Mouse (Mus musculus): ENCODE data around the gene Gm49322.
"Not testable (repeated sequence)": the region's sequence is repeated elsewhere in the genome, so short reads cannot be mapped to it uniquely, and the experiment has no call there.

The Gm49322 gene

DNA sequence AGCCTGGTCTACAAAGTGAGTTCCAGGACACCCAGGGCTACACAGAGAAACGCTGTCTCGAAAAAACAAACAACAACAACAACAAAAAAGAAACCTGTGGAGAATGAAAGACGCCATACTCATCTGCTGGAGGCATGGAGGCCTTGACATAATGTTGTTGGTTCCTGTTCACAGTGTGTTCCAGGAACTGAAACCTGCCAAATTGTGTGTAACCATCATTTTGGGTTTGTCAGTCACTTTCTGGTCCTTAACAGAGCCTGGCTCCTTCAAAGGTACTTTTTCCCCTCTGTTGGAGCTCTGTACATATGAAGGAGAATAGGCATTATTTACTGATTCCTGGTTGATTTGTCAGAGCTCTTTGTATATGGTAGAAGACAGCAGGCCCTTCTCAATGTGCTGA, 6.1 kb downstream of the Gm49322 start:
- DNase-seq (ENCODE audit: low read depth): no peak

- DNase-seq (ENCODE audit: low read depth): no peak
Measured at GRCm38 (mm10) chr10:80613821-80614220, 8.0 kb downstream of the Gm49322 start.

GRCm38 (mm10) chr10:80614351-80614750, 8.5 kb downstream of the Gm49322 start:
- DNase-seq (ENCODE audit: low read depth): no peak

- DNase-seq (ENCODE audit: low read depth): no peak
Measured at GRCm38 (mm10) chr10:80618181-80618580, 12.4 kb downstream of the Gm49322 start.

- DNase-seq (ENCODE audit: low read depth): no peak
Measured at GRCm38 (mm10) chr10:80619465-80620244, 13.8 kb downstream of the Gm49322 start.

DNA sequence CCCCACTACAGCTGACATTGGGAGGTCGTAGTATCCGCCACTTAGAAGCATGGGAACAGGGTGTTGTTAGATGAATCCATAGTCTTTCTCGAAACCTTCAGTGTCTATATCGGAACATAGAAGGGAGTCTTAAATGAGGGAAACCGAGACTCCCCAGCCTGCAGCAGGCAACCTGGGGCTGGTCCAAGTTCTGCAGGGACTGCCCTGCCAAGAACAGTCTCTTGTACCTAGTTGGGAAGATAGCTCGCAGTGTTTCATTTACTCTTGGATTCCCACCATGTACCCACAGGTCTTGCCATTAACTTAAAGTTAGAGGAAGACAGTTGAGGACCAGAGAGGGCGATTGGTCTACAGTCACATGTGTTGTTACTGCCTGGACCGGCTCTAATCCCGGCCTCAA, 14.5 kb downstream of the Gm49322 start:
- DNase-seq (ENCODE audit: low read depth): no peak

- no peak for DNase-seq (ENCODE audit: low read depth)
Measured at GRCm38 (mm10) chr10:80620796-80621689, 15.2 kb downstream of the Gm49322 start.

GRCm38 (mm10) chr10:80621690-80621939, 15.8 kb downstream of the Gm49322 start:
- DNase-seq (ENCODE audit: low read depth): no peak

- DNase-seq (ENCODE audit: low read depth): peak; percentile 100
Measured at GRCm38 (mm10) chr10:80621940-80622660, 16.3 kb downstream of the Gm49322 start.

GRCm38 (mm10) chr10:80622661-80623456, 17.0 kb downstream of the Gm49322 start, which contains the start of gene Csnk1g2:
Csnk1g2 (plus strand) TSS chr10:80622838.
- DNase-seq (ENCODE audit: low read depth): no peak

DNA sequence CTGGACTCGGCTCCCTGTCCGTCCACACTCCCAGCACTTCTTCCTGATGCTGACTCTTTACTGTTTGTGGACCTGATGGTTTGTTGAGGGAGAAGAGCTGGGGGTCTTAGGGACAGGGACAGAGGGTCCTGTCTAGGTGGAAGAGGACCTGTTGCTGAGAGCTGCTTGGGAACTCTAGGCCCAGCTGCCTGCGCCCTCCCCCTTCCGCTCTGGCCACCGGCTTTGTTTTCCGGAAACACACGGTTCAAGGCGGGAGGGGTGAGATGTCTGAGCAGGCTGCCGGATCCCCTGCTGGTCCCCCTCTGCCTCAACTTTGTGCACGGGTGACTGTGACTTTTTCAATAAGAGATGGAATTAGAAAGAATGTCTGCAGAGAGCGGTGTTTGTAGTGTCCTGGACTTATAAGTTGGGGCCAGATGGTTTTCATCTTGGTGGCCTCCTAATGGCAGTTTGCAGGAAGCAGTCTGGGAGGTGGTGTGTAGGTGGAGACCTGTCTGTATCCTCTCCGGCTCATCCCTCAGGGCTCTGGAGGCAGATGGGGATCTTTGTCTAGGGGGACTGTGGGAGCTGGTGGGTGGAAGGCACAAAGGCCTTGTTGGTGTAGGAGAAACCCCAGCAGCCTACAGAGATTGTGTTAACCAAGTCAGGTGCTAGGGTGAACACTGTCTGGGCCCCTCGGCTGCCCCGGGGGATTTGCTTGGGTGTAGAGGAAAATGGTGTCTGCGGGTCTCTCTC, 17.8 kb downstream of the Gm49322 start:
- DNase-seq (ENCODE audit: low read depth): no peak

GRCm38 (mm10) chr10:80625764-80626163, 19.9 kb downstream of the Gm49322 start:
- DNase-seq (ENCODE audit: low read depth): no peak

GRCm38 (mm10) chr10:80627685-80628084, 21.9 kb downstream of the Gm49322 start:
- no peak for DNase-seq (ENCODE audit: low read depth)

- DNase-seq (ENCODE audit: low read depth): no peak
Measured at GRCm38 (mm10) chr10:80628925-80629324, 23.1 kb downstream of the Gm49322 start.

DNA sequence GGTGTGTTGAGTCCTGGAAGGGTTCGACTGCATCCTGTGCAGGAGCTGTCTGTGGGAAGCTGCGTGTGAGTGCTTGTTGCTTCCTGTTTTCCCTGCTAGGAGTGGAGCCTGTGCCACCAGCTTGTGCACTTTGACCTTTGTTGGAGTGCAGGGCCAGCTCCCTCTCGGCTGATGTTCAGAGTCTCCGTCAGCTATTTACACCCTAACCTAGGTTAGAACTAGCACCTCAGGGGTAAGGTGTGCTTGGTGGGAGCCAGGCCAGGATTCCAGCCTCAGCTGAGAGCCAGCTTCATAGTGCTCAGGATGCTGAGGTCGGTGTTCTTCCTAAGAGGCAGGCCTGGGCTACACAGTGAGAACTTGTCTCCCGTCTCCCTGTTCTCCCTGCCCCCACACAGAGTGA, 29.5 kb downstream of the Gm49322 start:
- DNase-seq (ENCODE audit: low read depth): no peak

DNA sequence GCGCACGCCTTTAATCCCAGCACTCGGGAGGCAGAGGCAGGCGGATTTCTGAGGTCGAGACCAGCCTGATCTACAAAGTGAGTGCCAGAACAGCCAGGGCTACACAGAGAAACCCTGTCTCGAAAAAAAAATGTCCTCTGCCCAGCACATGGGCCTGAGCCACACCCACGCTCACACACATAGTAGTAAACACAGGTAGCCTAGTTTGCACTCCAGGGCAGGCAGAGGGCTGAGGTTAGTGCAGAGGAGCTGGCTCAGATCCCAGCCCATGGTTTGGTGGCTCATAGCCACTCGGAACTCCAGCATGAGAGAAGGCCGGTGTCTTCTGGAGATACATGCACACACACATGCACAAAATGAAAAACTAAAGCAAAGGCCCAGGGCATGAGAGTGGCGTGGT, 41.1 kb downstream of the Gm49322 start:
- DNase-seq (ENCODE audit: low read depth): no peak

DNA sequence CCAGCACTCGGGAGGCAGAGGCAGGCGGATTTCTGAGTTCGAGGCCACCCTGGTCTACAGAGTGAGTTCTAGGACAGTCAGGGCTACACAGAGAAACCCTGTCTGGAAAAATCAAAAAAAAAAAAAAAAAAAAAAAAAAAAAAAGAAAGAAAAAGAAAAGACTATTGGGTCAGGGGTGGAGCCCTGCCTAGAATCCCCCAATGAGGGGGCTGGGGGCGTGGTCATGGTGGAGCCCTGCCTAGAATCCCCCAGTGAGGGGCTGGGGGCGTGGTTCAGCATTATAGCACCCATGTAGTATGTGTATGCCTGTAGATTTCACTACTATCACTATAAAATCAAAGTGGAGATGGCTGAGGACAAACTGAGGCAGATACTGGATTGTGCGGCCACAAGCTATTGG, 44.1 kb downstream of the Gm49322 start:
- DNase-seq (ENCODE audit: low read depth): not testable (repeated sequence)

- no peak for DNase-seq (ENCODE audit: low read depth)
Measured at GRCm38 (mm10) chr10:80650392-80650791, 44.6 kb downstream of the Gm49322 start.

DNA sequence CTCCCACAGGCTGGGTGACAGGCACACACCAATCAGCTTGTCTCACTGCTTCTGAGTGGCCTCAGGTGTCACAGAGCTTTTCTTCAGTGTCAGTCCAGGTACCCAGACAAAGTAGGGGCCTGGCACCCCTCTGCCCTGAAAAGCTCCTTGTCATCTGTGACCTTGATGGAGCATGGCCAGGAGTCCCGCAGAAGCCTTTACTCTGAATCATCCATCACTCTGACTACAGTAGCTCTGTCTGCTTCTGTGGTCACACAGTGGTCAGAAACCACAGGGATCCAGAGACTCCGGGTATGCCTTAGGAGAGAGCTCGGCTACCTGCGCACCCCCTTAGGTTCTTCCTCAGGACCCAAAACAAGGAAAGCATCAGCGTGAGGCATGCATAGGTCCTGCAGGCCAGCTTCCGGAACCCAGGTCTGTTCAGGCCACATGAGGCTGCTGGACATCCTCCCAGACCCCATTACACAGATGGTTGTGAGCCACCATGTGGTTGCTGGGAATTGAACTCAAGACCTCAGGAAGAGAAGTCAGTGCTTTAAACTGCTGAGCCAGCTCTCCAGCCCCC, 47.4 kb downstream of the Gm49322 start:
- DNase-seq (ENCODE audit: low read depth): no peak

DNA sequence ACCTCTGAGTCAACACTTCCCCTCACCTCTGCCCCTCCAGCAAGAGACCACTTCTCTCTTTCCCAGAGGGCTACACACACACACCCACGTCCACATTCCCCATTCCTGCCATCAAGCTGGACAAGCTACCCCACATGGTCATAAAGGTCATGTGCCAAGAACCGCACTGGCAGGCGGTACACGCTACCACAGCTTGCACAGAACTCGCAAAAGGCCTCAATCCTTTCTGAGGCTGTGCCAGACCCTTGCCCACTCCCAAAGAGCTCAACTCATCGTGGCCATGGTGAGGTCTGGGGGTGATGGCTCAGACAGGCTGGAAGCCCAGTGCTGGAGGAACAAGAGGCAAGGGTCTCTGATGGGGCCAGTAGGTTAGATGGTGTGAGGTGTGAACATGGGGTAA, 49.0 kb downstream of the Gm49322 start:
- DNase-seq (ENCODE audit: low read depth): no peak
